Mouse (Mus musculus): ENCODE results near the gene Pop7.

Pop7 gene

GRCm38 (mm10) chr5:137501709-137502666 is at the start of gene Pop7:
Gene Pop7, minus strand, starts transcription at chr5:137502518.
- peak; percentile 100 for DNase-seq (ENCODE audit: low read depth)

- DNase-seq (ENCODE audit: low read depth) = no peak
Measured at GRCm38 (mm10) chr5:137551119-137551518, 48.8 kb upstream of the Pop7 start.

GRCm38 (mm10) chr5:137549840-137550239 is 47.5 kb upstream of the Pop7 start:
- no peak for DNase-seq (ENCODE audit: low read depth)

GRCm38 (mm10) chr5:137545596-137545995 is 43.3 kb upstream of the Pop7 start:
- DNase-seq (ENCODE audit: low read depth) = no peak

- no peak for DNase-seq (ENCODE audit: low read depth)
Measured at GRCm38 (mm10) chr5:137544926-137545325, 42.6 kb upstream of the Pop7 start.

GRCm38 (mm10) chr5:137541768-137542540 is 39.6 kb upstream of the Pop7 start:
- DNase-seq (ENCODE audit: low read depth) = no peak

- no peak for DNase-seq (ENCODE audit: low read depth)
Measured at GRCm38 (mm10) chr5:137540991-137541390, 38.7 kb upstream of the Pop7 start.

GRCm38 (mm10) chr5:137539291-137539801 is 37.0 kb upstream of the Pop7 start:
- no peak for DNase-seq (ENCODE audit: low read depth)

DNA sequence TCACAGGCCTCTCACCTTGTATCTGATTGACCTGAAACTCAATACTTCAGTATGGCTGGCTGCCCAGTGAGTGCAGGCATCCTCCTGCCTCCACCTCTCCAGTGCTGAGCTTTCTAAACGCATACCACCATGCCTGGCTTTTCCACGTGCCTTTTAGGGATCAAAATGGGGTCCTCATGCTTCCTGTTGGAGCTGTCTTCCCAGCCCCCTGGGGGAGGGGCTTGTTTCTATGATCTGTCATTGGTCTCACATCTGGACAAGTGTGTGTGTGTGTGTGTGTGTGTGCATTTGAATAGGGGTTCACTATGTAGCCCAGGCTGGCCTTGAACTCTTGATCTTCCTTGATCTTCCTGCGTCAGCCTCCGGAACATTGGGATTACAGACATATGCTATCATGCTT is 35.1 kb upstream of the Pop7 start:
- DNase-seq (ENCODE audit: low read depth) = no peak

DNA sequence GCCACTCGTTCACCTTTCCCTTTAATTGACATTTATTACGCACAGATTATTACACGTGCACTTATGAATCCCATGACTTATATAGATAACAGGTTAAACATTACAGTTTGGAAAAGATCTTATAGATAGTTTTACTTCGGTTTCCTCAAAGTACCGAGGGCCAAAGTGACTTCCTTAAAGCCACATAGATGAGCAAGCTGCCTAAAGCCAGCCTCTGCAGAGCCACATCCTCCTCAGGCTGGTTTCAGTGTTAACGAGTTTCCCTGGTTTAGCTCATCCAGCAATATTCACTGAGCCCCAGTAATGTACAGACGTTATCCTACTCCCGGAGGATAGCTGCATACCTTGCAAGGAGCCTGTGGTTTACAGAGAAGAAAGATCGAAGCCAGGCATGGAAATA is 33.0 kb upstream of the Pop7 start:
- DNase-seq (ENCODE audit: low read depth) = no peak

DNA sequence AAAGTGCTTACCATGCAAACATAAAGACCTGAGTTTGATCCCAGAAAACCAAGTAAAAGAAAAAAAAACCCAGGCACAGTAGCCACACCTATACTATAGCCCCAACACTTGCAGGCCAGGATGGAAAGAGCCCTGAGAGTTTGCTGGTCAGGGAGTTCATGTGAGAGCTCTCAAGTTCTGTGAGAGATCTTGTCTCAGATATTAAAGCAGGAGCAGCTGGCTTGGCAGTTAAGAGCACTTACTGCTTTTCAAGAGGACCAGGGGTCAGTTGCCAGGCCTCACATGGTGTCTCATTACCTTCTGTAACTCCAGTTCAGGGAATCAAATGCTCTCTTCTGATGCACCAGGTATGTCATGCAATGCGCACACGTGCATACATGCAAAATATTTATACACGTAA is 32.4 kb upstream of the Pop7 start:
- DNase-seq (ENCODE audit: low read depth) = no peak

DNA sequence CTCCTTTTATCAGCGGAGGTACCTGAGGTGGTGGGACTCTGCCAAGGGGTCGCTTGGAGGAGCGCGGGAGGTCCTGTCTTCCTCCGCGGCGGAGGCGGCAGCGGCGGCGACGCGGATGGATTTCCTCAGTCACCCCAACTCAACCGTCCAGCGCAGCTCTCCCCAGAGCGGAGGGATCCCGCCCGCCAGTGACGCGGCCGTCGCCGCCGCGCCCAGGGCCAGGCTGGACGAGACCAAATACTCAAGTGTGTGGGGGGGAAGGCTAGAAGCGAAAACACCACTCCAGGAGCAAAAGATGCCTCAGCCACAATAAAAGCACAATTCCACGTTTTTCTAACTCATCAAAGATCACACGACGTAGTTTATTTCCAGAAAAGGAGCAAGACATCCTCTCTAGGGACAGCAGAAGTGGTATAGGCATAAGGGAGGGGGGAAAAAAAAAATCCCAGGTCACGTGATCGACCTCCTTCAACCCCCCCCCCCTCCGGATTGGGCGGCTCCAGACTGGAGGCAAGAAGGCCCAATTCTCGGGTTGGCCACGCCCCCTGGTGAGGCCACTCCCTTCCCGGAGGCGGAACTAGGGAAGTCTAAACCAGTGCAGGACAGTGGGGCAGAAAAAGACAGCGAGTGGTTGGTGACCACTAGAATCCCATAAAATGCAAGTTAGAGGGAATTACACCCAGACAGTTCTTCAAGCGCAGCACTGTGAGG is 31.0 kb upstream of the Pop7 start, which contains the start of the genes Epo and Gnb2:
Gene Epo, minus strand, starts transcription at position 126 of the 711 bp plus-strand sequence.
Gene Gnb2, minus strand, starts transcription at position 394 of the 711 bp plus-strand sequence.
- DNase-seq (ENCODE audit: low read depth) = peak; percentile 98

DNA sequence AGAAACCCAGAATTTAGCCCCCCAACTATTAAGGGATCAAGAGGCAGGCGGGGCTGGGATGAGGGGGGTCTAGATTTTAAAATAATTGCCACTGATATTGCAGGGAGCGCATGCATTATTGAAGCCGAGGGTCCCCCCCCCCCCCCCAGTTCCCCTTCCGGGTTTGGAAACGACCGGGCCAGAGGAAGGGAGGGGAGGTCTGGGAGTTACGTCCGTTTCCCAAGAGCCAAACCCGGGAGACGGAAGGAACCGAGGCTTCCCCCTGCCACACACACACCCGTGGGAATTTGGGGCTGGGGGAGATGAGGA is 30.4 kb upstream of the Pop7 start:
- DNase-seq (ENCODE audit: low read depth) = no peak

DNA sequence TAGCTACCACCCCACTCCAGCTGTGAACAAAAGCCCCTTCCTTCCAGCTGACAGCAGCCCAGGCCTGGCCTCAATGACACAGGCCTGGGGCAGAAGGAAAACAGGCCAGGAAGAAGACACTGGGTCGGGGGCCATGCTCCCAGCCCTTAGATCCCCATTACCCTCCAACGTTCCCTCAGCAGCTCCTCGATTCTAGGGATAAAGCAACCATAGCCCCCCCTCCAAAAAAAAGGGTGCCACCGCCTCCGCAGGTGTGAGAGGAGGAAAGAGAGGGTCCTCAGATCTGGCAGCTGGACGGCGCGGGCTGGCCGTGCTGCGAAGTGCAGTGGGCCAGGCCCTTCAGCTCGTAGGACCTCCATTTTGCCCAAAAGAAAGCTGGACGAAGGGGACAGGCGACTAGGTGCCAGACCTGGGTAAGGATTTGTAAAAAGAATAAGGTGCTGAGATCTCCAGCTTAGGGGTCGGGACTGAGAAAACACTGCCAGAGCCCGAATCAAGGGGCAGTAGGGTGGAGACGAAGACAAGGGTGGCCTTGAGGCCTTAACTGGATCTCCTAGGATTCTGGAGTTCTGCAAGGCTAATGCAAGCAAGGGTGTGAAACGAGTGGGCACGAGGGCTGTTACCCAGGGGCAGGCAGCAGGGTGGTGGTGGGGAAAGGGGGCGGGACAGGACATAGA is 30.0 kb upstream of the Pop7 start:
- no peak for DNase-seq (ENCODE audit: low read depth)

GRCm38 (mm10) chr5:137531414-137532130 is 29.3 kb upstream of the Pop7 start:
- no peak for DNase-seq (ENCODE audit: low read depth)

GRCm38 (mm10) chr5:137530588-137531413 is 28.5 kb upstream of the Pop7 start:
- DNase-seq (ENCODE audit: low read depth) = no peak

- no peak for DNase-seq (ENCODE audit: low read depth)
Measured at GRCm38 (mm10) chr5:137530075-137530474, 27.8 kb upstream of the Pop7 start.

DNA sequence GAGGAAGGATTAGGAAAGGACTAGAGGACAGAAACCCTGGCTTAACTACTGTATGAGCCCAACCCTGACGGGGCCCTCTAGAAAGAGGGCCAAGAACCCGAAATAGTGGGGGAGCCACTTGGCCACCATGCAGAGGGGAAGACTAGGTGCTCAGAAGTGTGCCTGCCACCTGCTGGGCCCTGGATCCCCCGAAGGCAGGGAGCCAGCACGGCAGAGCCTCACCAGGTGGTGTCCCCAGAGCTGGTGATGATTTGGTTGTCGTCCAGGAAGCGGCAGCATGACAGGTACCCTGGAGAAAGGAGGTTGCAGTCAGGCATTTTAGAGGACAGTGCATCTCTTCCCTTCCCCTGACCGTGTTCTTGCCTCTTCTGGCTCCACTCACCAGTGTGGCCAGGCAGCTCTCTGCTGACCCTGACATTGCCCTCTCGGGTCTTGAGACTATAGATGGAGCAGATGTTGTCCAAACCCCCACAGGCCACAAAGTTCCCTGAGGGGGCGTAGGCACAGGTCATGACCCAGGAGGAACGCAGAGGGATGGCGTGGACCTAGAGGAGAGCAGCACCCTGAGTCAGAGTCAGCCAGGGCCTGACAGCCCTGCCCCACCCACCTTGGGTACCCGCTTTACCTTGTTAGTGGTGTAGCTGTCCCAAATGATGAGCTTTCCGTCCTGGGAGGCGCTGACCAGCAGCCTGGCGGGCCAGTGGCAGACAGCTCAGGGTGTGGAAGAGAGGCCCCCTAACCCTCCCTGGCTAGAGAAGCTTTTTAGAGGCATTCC is 27.1 kb upstream of the Pop7 start:
- DNase-seq (ENCODE audit: low read depth) = no peak
